Mouse (Mus musculus) midbrain, embryonic 11.5 days (tissue): ENCODE results near the gene Rlbp1. TPM values are rescaled to one million over a fixed set of nuclear protein-coding genes. Genes with fewer than 3 reads are reported as not detected.

Source experiments
- ATAC-seq: fragments of 200-750 bp; cut with Nextera tagmentation; 2 replicates; pipeline ENCODE4 v1.8.0; 2017; ENCODE audit warnings: moderate TSS enrichment, moderate library complexity; ENCODE audit not compliant: low FRiP score
- DNase-seq: peaks from one replicate; pipeline ENCODE4 v3.0.0; 2015; ENCODE audit warnings: low spot score; ENCODE audit errors: missing footprints
- H3K27ac ChIP-seq: fragments of 300-500 bp; sonication (generic); 2 replicates; pipeline ENCODE4 v1.5.1; 2014; ENCODE audit warnings: low read depth, low read length
- H3K27me3 ChIP-seq: fragments of 300-500 bp; sonication (generic); 2 replicates; pipeline ENCODE4 v1.6.1; 2014; ENCODE audit warnings: mild to moderate bottlenecking, low read length, moderate library complexity, mixed read lengths; ENCODE audit not compliant: control insufficient read depth, insufficient read depth
- H3K36me3 ChIP-seq: fragments of 300-500 bp; sonication (generic); 2 replicates; pipeline ENCODE4 v1.6.1; 2014; ENCODE audit warnings: mild to moderate bottlenecking, low read length, moderate library complexity, mixed read lengths; ENCODE audit not compliant: control insufficient read depth, insufficient read depth
- H3K4me1 ChIP-seq: fragments of 300-500 bp; sonication (generic); 2 replicates; pipeline ENCODE4 v1.6.1; 2014; ENCODE audit warnings: low read length; ENCODE audit not compliant: control insufficient read depth, insufficient read depth
- H3K4me2 ChIP-seq: fragments of 300-500 bp; sonication (generic); 2 replicates; pipeline ENCODE4 v1.6.1; 2014; ENCODE audit warnings: mild to moderate bottlenecking, moderate library complexity
- H3K4me3 ChIP-seq: fragments of 300-500 bp; sonication (generic); 2 replicates; pipeline ENCODE4 v1.5.1; 2014; ENCODE audit warnings: low read depth, low read length
- H3K9ac ChIP-seq: fragments of 300-500 bp; sonication (generic); 2 replicates; pipeline ENCODE4 v1.6.1; 2014; ENCODE audit warnings: low read length
- H3K9me3 ChIP-seq: fragments of 300-500 bp; sonication (generic); 2 replicates; pipeline ENCODE4 v1.6.1; 2016; ENCODE audit warnings: low read length; ENCODE audit not compliant: control insufficient read depth
- WGBS: fragments of 180-500 bp; shearing (Covaris S2); extraction: QIAGEN DNeasy Blood & Tissue Kit; methylation state at CpG from one replicate; pipeline ENCODE4 v1.1.7; 2014; 5-methylcytosine and 5-hydroxymethylcytosine counted together
- polyA plus RNA-seq: library from polyadenylated mRNA; unstranded; fragments of >200 nt; fragmentation: Nextera tagmentation; extraction: Ambion mirVana; gene quantifications from 2 replicates; pipeline ENCODE4 v1.2.1, GENCODE M21; 2014

The Rlbp1 gene
- polyA plus RNA-seq, 1 experiment from 2014 or later: 0.52 TPM

- no peak overlapping the region for H3K4me3 ChIP-seq
- H3K9me3 ChIP-seq: no peaks in the 10 kb centered on the region
- DNase-seq: peak; percentile 61
- ATAC-seq: no peak
- peaks cover 3% of the 10 kb centered on the region for H3K36me3 ChIP-seq
- no peak overlapping the region for H3K9ac ChIP-seq
- no peaks in the 10 kb centered on the region for H3K4me1 ChIP-seq
- H3K27me3 ChIP-seq: no peaks in the 10 kb centered on the region
- H3K27ac ChIP-seq: no peak overlapping the region
- no peak overlapping the region for H3K4me2 ChIP-seq
- WGBS: 88% methylated on average over 8 of the region's 8 CpGs
Observed at GRCm38 (mm10) chr7:79363370-79364043, 23.3 kb downstream of the Rlbp1 start.

GRCm38 (mm10) chr7:79362830-79363229, 24.0 kb downstream of the Rlbp1 start:
- Histone ChIP-seq H3K36me3 (peaks cover 10% of the 10 kb centered on the region), H3K9me3 (no peaks in the 10 kb centered on the region), H3K4me2 (no peak overlapping the region), H3K4me3 (no peak overlapping the region), H3K4me1 (no peaks in the 10 kb centered on the region), H3K27me3 (no peaks in the 10 kb centered on the region), H3K27ac (no peak overlapping the region), H3K9ac (no peak overlapping the region)
- ATAC-seq (no peak), DNase-seq (no peak)
- WGBS: 86% methylated on average over 7 of the region's 7 CpGs

- H3K27me3 ChIP-seq: no peaks in the 10 kb centered on the region
- no peak overlapping the region for H3K4me3 ChIP-seq
- no peaks in the 10 kb centered on the region for H3K4me1 ChIP-seq
- H3K36me3 ChIP-seq: peaks cover 11% of the 10 kb centered on the region
- ATAC-seq (0 out of 2 replicates have a peak, but pooled peaks have one; percentile 30), DNase-seq (no peak)
- H3K9me3 ChIP-seq: no peaks in the 10 kb centered on the region
- 78% methylated on average over 8 of the region's 8 CpGs for WGBS
- H3K4me2 ChIP-seq: no peak overlapping the region
- no peak overlapping the region for H3K9ac ChIP-seq
- H3K27ac ChIP-seq: no peak overlapping the region
Observed at GRCm38 (mm10) chr7:79362208-79362607, 24.6 kb downstream of the Rlbp1 start.

- Histone ChIP-seq H3K9ac (no peak overlapping the region), H3K4me1 (no peaks in the 10 kb centered on the region), H3K4me3 (no peak overlapping the region), H3K9me3 (no peaks in the 10 kb centered on the region), H3K36me3 (peaks cover 16% of the 10 kb centered on the region), H3K27me3 (no peaks in the 10 kb centered on the region), H3K4me2 (no peak overlapping the region), H3K27ac (no peak overlapping the region)
- ATAC-seq (no peak), DNase-seq (peak; percentile 56)
- 86% methylated on average over 11 of the region's 11 CpGs for WGBS
Observed at GRCm38 (mm10) chr7:79360056-79360455, 26.8 kb downstream of the Rlbp1 start.

GRCm38 (mm10) chr7:79359183-79359435, 27.7 kb downstream of the Rlbp1 start:
- Histone ChIP-seq H3K36me3 (peaks cover 18% of the 10 kb centered on the region), H3K27me3 (no peaks in the 10 kb centered on the region), H3K4me1 (no peaks in the 10 kb centered on the region), H3K4me2 (no peak overlapping the region), H3K9me3 (no peaks in the 10 kb centered on the region), H3K4me3 (no peak overlapping the region), H3K9ac (no peak overlapping the region), H3K27ac (no peak overlapping the region)
- DNase-seq (no peak), ATAC-seq (no peak)
- WGBS: 84% methylated on average over 3 of the region's 3 CpGs

- DNase-seq (peak; percentile 61), ATAC-seq (no peak)
- H3K9me3 ChIP-seq: no peaks in the 10 kb centered on the region
- no peak overlapping the region for H3K9ac ChIP-seq
- H3K36me3 ChIP-seq: peaks cover 19% of the 10 kb centered on the region
- 87% methylated on average over 15 of the region's 15 CpGs for WGBS
- no peaks in the 10 kb centered on the region for H3K4me1 ChIP-seq
- H3K4me3 ChIP-seq: no peak overlapping the region
- no peak overlapping the region for H3K4me2 ChIP-seq
- no peaks in the 10 kb centered on the region for H3K27me3 ChIP-seq
- H3K27ac ChIP-seq: no peak overlapping the region
Observed at GRCm38 (mm10) chr7:79358350-79359182, 28.3 kb downstream of the Rlbp1 start.

GRCm38 (mm10) chr7:79349738-79350386, 37.0 kb downstream of the Rlbp1 start:
- H3K27ac ChIP-seq: no peak overlapping the region
- H3K4me3 ChIP-seq: no peak overlapping the region
- H3K9ac ChIP-seq: no peak overlapping the region
- H3K36me3 ChIP-seq: peaks cover 6% of the 10 kb centered on the region
- H3K9me3 ChIP-seq: no peaks in the 10 kb centered on the region
- H3K4me1 ChIP-seq: no peaks in the 10 kb centered on the region
- H3K4me2 ChIP-seq: no peak overlapping the region
- ATAC-seq (peak; percentile 62; the same call in 1 of the 2 replicates), DNase-seq (peak; percentile 94)
- 34% methylated on average over 12 of the region's 12 CpGs for WGBS
- no peaks in the 10 kb centered on the region for H3K27me3 ChIP-seq

GRCm38 (mm10) chr7:79348816-79349215, 38.0 kb downstream of the Rlbp1 start:
- H3K4me1 ChIP-seq: no peaks in the 10 kb centered on the region
- WGBS: 94% methylated on average over 8 of the region's 8 CpGs
- H3K9ac ChIP-seq: no peak overlapping the region
- peaks cover 3% of the 10 kb centered on the region; the same call in 1 of the 2 replicates for H3K36me3 ChIP-seq
- no peak for DNase-seq
- H3K4me2 ChIP-seq: no peak overlapping the region
- ATAC-seq: no peak; the same call in 1 of the 2 replicates
- H3K27me3 ChIP-seq: no peaks in the 10 kb centered on the region
- no peak overlapping the region for H3K27ac ChIP-seq
- no peak overlapping the region for H3K4me3 ChIP-seq
- no peaks in the 10 kb centered on the region for H3K9me3 ChIP-seq
